Mouse (Mus musculus): ENCODE measurements around the gene Pcdh19. TPM values are rescaled to one million over a fixed set of nuclear protein-coding genes. Genes with fewer than 3 reads are reported as not detected.
A peak's percentile ranks its signal among the peaks of the same experiment; 100 is the strongest.

The Pcdh19 gene
- polyA plus RNA-seq, 1 experiment from 2014 or later: 1.8 TPM

GRCm38 (mm10) chrX:133689576-133690250 lies 926 bp upstream of the Pcdh19 start:
- no peaks in the 10 kb centered on the region for H3K9me3 ChIP-seq
- ATAC-seq: no peak
- 29% methylated on average over 35 of the region's 35 CpGs for WGBS
- peak overlapping the region; percentile 86 for H3K4me2 ChIP-seq (replicated peaks)
- no peaks in the 10 kb centered on the region for H3K36me3 ChIP-seq
- no peaks in the 10 kb centered on the region for H3K4me1 ChIP-seq (replicated peaks)
- no peak overlapping the region for H3K27ac ChIP-seq
- H3K4me3 ChIP-seq (replicated peaks): peak overlapping the region; percentile 27
- H3K9ac ChIP-seq: no peak overlapping the region
- peaks cover 24% of the 10 kb centered on the region for H3K27me3 ChIP-seq (replicated peaks)

- H3K27ac ChIP-seq: no peak overlapping the region
- peaks cover 24% of the 10 kb centered on the region for H3K27me3 ChIP-seq (replicated peaks)
- peak overlapping the region; percentile 47 for H3K4me3 ChIP-seq (replicated peaks)
- H3K4me1 ChIP-seq (replicated peaks): no peaks in the 10 kb centered on the region
- H3K36me3 ChIP-seq: no peaks in the 10 kb centered on the region
- no peaks in the 10 kb centered on the region for H3K9me3 ChIP-seq
- H3K4me2 ChIP-seq (replicated peaks): peak overlapping the region; percentile 86
- no peak for ATAC-seq
- H3K9ac ChIP-seq: peak overlapping the region; percentile 23
- WGBS: 19% methylated on average over 31 of the region's 31 CpGs
Observed at GRCm38 (mm10) chrX:133688156-133688555, 631 bp downstream of the Pcdh19 start.

- Histone ChIP-seq H3K4me1 (replicated peaks) (no peaks in the 10 kb centered on the region), H3K4me2 (replicated peaks) (peak overlapping the region; percentile 86), H3K4me3 (replicated peaks) (peak overlapping the region; percentile 47), H3K9me3 (no peaks in the 10 kb centered on the region), H3K9ac (peak overlapping the region; percentile 23; the same call in 1 of the 2 replicates), H3K27me3 (replicated peaks) (peaks cover 24% of the 10 kb centered on the region), H3K36me3 (no peaks in the 10 kb centered on the region), H3K27ac (no peak overlapping the region)
- WGBS: 37% methylated on average over 23 of the region's 37 CpGs
- no peak for ATAC-seq
Observed at GRCm38 (mm10) chrX:133687666-133688151, 1.1 kb downstream of the Pcdh19 start.

- Histone ChIP-seq H3K9ac (no peak overlapping the region), H3K9me3 (no peaks in the 10 kb centered on the region), H3K27me3 (replicated peaks) (peaks cover 28% of the 10 kb centered on the region), H3K4me2 (replicated peaks) (peak overlapping the region; percentile 86), H3K4me3 (replicated peaks) (peak overlapping the region; percentile 47), H3K27ac (no peak overlapping the region), H3K4me1 (replicated peaks) (no peaks in the 10 kb centered on the region), H3K36me3 (no peaks in the 10 kb centered on the region)
- WGBS: 28% methylated on average over 55 of the region's 55 CpGs
- ATAC-seq: no peak
Observed at GRCm38 (mm10) chrX:133686533-133687311, 2.1 kb downstream of the Pcdh19 start.

GRCm38 (mm10) chrX:133685572-133685971 lies 3.2 kb downstream of the Pcdh19 start:
- no peak overlapping the region for H3K4me2 ChIP-seq (replicated peaks)
- WGBS: 40% methylated on average over 12 of the region's 12 CpGs
- H3K27me3 ChIP-seq (replicated peaks): peaks cover 28% of the 10 kb centered on the region
- no peaks in the 10 kb centered on the region for H3K9me3 ChIP-seq
- H3K4me3 ChIP-seq (replicated peaks): no peak overlapping the region
- no peak overlapping the region for H3K9ac ChIP-seq
- ATAC-seq: no peak
- H3K27ac ChIP-seq: no peak overlapping the region
- no peaks in the 10 kb centered on the region for H3K4me1 ChIP-seq (replicated peaks)
- H3K36me3 ChIP-seq: no peaks in the 10 kb centered on the region

- H3K9ac ChIP-seq: no peak overlapping the region
- H3K4me1 ChIP-seq (replicated peaks): no peaks in the 10 kb centered on the region
- WGBS: 38% methylated on average over 3 of the region's 3 CpGs
- no peaks in the 10 kb centered on the region for H3K9me3 ChIP-seq
- H3K27ac ChIP-seq: no peak overlapping the region
- H3K4me3 ChIP-seq (replicated peaks): no peak overlapping the region
- H3K27me3 ChIP-seq (replicated peaks): peaks cover 28% of the 10 kb centered on the region
- no peak for ATAC-seq
- no peaks in the 10 kb centered on the region for H3K36me3 ChIP-seq
- no peak overlapping the region for H3K4me2 ChIP-seq (replicated peaks)
Observed at GRCm38 (mm10) chrX:133683961-133684360, 4.8 kb downstream of the Pcdh19 start.

- no peak overlapping the region for H3K9ac ChIP-seq
- no peaks in the 10 kb centered on the region for H3K27me3 ChIP-seq (replicated peaks)
- 15% methylated on average over 2 of the region's 2 CpGs for WGBS
- H3K9me3 ChIP-seq: no peaks in the 10 kb centered on the region
- H3K27ac ChIP-seq: no peak overlapping the region
- H3K4me1 ChIP-seq (replicated peaks): no peaks in the 10 kb centered on the region
- H3K36me3 ChIP-seq: no peaks in the 10 kb centered on the region
- H3K4me3 ChIP-seq (replicated peaks): no peak overlapping the region
- ATAC-seq: no peak
- no peak overlapping the region for H3K4me2 ChIP-seq (replicated peaks)
Observed at GRCm38 (mm10) chrX:133675121-133675520, 13.7 kb downstream of the Pcdh19 start.

- no peak overlapping the region for H3K27ac ChIP-seq
- no peaks in the 10 kb centered on the region for H3K27me3 ChIP-seq (replicated peaks)
- H3K4me1 ChIP-seq (replicated peaks): no peaks in the 10 kb centered on the region
- 25% methylated on average over 3 of the region's 3 CpGs for WGBS
- no peak overlapping the region for H3K4me3 ChIP-seq (replicated peaks)
- H3K36me3 ChIP-seq: no peaks in the 10 kb centered on the region
- H3K9me3 ChIP-seq: no peaks in the 10 kb centered on the region
- H3K9ac ChIP-seq: no peak overlapping the region
- ATAC-seq: no peak
- no peak overlapping the region for H3K4me2 ChIP-seq (replicated peaks)
Observed at GRCm38 (mm10) chrX:133673796-133674195, 15.0 kb downstream of the Pcdh19 start.

GRCm38 (mm10) chrX:133660111-133660510 lies 28.7 kb downstream of the Pcdh19 start:
- Histone ChIP-seq H3K36me3 (no peaks in the 10 kb centered on the region), H3K9ac (no peak overlapping the region), H3K4me1 (replicated peaks) (no peaks in the 10 kb centered on the region), H3K4me3 (replicated peaks) (no peak overlapping the region), H3K27ac (no peak overlapping the region), H3K4me2 (replicated peaks) (no peak overlapping the region), H3K9me3 (no peaks in the 10 kb centered on the region), H3K27me3 (replicated peaks) (no peaks in the 10 kb centered on the region)
- no peak for ATAC-seq
- 65% methylated on average over 5 of the region's 5 CpGs for WGBS

GRCm38 (mm10) chrX:133657308-133658302 lies 31.2 kb downstream of the Pcdh19 start:
- Histone ChIP-seq H3K4me3 (replicated peaks) (no peak overlapping the region), H3K4me2 (replicated peaks) (no peak overlapping the region; the same call in 1 of the 2 replicates), H3K9me3 (no peaks in the 10 kb centered on the region), H3K4me1 (replicated peaks) (no peaks in the 10 kb centered on the region), H3K36me3 (no peaks in the 10 kb centered on the region), H3K27me3 (replicated peaks) (no peaks in the 10 kb centered on the region), H3K27ac (no peak overlapping the region), H3K9ac (no peak overlapping the region)
- ATAC-seq: no peak
- 22% methylated on average over 9 of the region's 9 CpGs for WGBS

- 65% methylated on average over 11 of the region's 11 CpGs for WGBS
- ATAC-seq: no peak
- H3K27ac ChIP-seq: no peak overlapping the region
- H3K4me1 ChIP-seq (replicated peaks): no peaks in the 10 kb centered on the region
- no peak overlapping the region for H3K4me3 ChIP-seq (replicated peaks)
- no peaks in the 10 kb centered on the region for H3K9me3 ChIP-seq
- no peak overlapping the region for H3K4me2 ChIP-seq (replicated peaks)
- H3K27me3 ChIP-seq (replicated peaks): no peaks in the 10 kb centered on the region
- no peaks in the 10 kb centered on the region for H3K36me3 ChIP-seq
- no peak overlapping the region for H3K9ac ChIP-seq
Observed at GRCm38 (mm10) chrX:133655876-133656538, 32.8 kb downstream of the Pcdh19 start.
